Mouse (Mus musculus): ENCODE results near the gene Gtf3c3. TPM values are rescaled to one million over a fixed set of nuclear protein-coding genes. Genes with fewer than 3 reads are reported as not detected.

Gene Gtf3c3
- 21.2 and 23.5 TPM in 2 replicates for polyA plus RNA-seq (2014; fragmentation: Nextera tagmentation; extraction: Ambion mirVana)

GRCm38 (mm10) chr1:54438340-54439079, at the start of gene Gtf3c3:
Gtf3c3 (minus strand) TSS chr1:54438971.
- peaks cover 12% of the 10 kb centered on the region; the same call in 1 of the 2 replicates for H3K36me3 ChIP-seq (ENCODE audit: control insufficient read depth, insufficient read depth, low read length)
- H3K27ac ChIP-seq (replicated peaks; ENCODE audit: low read depth, low read length), result peak within 1 kb of the TSS; percentile 61; the same call in 1 of the 2 replicates
- H3K4me3 ChIP-seq (ENCODE audit: low read depth, low read length), result peak within 1 kb of the TSS; percentile 72
- 4% methylated on average over 39 of the region's 39 CpGs for WGBS
- H3K9me3 ChIP-seq (ENCODE audit: control insufficient read depth, low read length), result no peaks in the 10 kb centered on the region
- peak; percentile 100 for ATAC-seq (ENCODE audit: low read depth)
- peak; percentile 84 for DNase-seq (ENCODE audit: low spot score)
- H3K4me1 ChIP-seq (ENCODE audit: control insufficient read depth, insufficient read depth, low read length), result no peaks in the 10 kb centered on the region; the same call in 1 of the 2 replicates
- H3K4me2 ChIP-seq (ENCODE audit: low read depth, low read length), result peak within 1 kb of the TSS; percentile 85
- no peaks in the 10 kb centered on the region for H3K27me3 ChIP-seq (replicated peaks; ENCODE audit: control insufficient read depth, insufficient read depth, low read length)
- H3K9ac ChIP-seq (ENCODE audit: low read depth, low read length), result peak within 1 kb of the TSS; percentile 88

DNA sequence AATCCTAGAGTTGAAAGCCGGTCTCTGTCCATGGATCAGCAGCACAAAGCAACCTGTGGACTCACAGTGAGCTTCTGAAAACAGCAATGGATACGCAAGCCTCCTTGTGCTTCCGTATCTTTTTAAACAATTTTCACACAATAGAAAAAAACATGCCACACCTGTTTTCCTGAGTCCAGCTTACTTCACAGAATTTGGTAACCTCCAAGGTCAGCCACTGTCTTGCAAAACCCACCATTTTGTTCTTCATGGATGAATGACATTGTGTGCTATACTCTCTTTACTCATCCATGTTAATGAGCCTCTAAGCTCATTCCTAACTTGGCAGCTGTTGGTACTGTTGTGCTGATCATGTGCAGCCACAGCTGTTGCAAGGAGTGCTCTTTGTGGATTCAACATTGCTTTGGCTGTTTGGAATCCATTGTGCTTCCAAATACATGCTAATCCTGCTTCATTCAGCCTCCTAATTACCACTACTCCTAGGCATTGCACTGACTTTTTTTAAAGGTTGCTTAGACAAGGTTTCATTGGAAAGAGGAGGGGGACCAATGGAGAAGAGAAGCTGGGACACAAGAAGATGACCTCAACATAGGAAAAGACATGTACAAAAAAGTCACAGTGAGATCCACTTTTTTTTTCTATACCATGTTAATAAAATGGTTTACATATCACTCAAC, 46.1 kb upstream of the Gtf3c3 start:
- H3K36me3 ChIP-seq (ENCODE audit: control insufficient read depth, insufficient read depth, low read length), result peaks cover 21% of the 10 kb centered on the region; the same call in 1 of the 2 replicates

GRCm38 (mm10) chr1:54480491-54480890, 41.7 kb upstream of the Gtf3c3 start:
- Histone ChIP-seq H3K9ac (ENCODE audit: low read depth, low read length) (no peak overlapping the region), H3K4me1 (ENCODE audit: control insufficient read depth, insufficient read depth, low read length) (no peaks in the 10 kb centered on the region), H3K4me3 (ENCODE audit: low read depth, low read length) (no peak overlapping the region), H3K27me3 (replicated peaks; ENCODE audit: control insufficient read depth, insufficient read depth, low read length) (no peaks in the 10 kb centered on the region), H3K36me3 (ENCODE audit: control insufficient read depth, insufficient read depth, low read length) (peaks cover 20% of the 10 kb centered on the region; the same call in 1 of the 2 replicates), H3K27ac (replicated peaks; ENCODE audit: low read depth, low read length) (no peak overlapping the region), H3K4me2 (ENCODE audit: low read depth, low read length) (no peak overlapping the region), H3K9me3 (ENCODE audit: control insufficient read depth, low read length) (no peaks in the 10 kb centered on the region)
- WGBS, result 95% methylated on average over 12 of the region's 12 CpGs
- ATAC-seq (ENCODE audit: low read depth), result no peak
- no peak for DNase-seq (ENCODE audit: low spot score)

More for the DNA sequence above, 46.1 kb upstream of the Gtf3c3 start:
- Histone ChIP-seq H3K4me2 (ENCODE audit: low read depth, low read length) (no peak overlapping the region), H3K4me1 (ENCODE audit: control insufficient read depth, insufficient read depth, low read length) (no peaks in the 10 kb centered on the region), H3K9ac (ENCODE audit: low read depth, low read length) (no peak overlapping the region), H3K9me3 (ENCODE audit: control insufficient read depth, low read length) (no peaks in the 10 kb centered on the region), H3K27ac (replicated peaks; ENCODE audit: low read depth, low read length) (no peak overlapping the region), H3K4me3 (ENCODE audit: low read depth, low read length) (no peak overlapping the region), H3K27me3 (replicated peaks; ENCODE audit: control insufficient read depth, insufficient read depth, low read length) (no peaks in the 10 kb centered on the region)
- ATAC-seq (ENCODE audit: low read depth) (no peak), DNase-seq (ENCODE audit: low spot score) (peak; percentile 41)
- 87% methylated on average over 3 of the region's 3 CpGs for WGBS

- no peaks in the 10 kb centered on the region for H3K9me3 ChIP-seq (ENCODE audit: control insufficient read depth, low read length)
- no peak overlapping the region for H3K9ac ChIP-seq (ENCODE audit: low read depth, low read length)
- H3K4me1 ChIP-seq (ENCODE audit: control insufficient read depth, insufficient read depth, low read length), result no peaks in the 10 kb centered on the region
- no peaks in the 10 kb centered on the region for H3K27me3 ChIP-seq (replicated peaks; ENCODE audit: control insufficient read depth, insufficient read depth, low read length)
- H3K36me3 ChIP-seq (ENCODE audit: control insufficient read depth, insufficient read depth, low read length), result no peaks in the 10 kb centered on the region
- H3K27ac ChIP-seq (replicated peaks; ENCODE audit: low read depth, low read length), result no peak overlapping the region
- H3K4me3 ChIP-seq (ENCODE audit: low read depth, low read length), result no peak overlapping the region
- ATAC-seq (ENCODE audit: low read depth) (no peak), DNase-seq (ENCODE audit: low spot score) (no peak)
- no peak overlapping the region for H3K4me2 ChIP-seq (ENCODE audit: low read depth, low read length)
Observed at GRCm38 (mm10) chr1:54468662-54469061, 29.9 kb upstream of the Gtf3c3 start.

GRCm38 (mm10) chr1:54467366-54467765, 28.6 kb upstream of the Gtf3c3 start:
- Histone ChIP-seq H3K36me3 (ENCODE audit: control insufficient read depth, insufficient read depth, low read length) (no peaks in the 10 kb centered on the region), H3K4me3 (ENCODE audit: low read depth, low read length) (no peak overlapping the region), H3K27me3 (replicated peaks; ENCODE audit: control insufficient read depth, insufficient read depth, low read length) (no peaks in the 10 kb centered on the region), H3K4me1 (ENCODE audit: control insufficient read depth, insufficient read depth, low read length) (no peaks in the 10 kb centered on the region), H3K9me3 (ENCODE audit: control insufficient read depth, low read length) (no peaks in the 10 kb centered on the region), H3K27ac (replicated peaks; ENCODE audit: low read depth, low read length) (no peak overlapping the region), H3K4me2 (ENCODE audit: low read depth, low read length) (no peak overlapping the region), H3K9ac (ENCODE audit: low read depth, low read length) (no peak overlapping the region)
- no peak for DNase-seq (ENCODE audit: low spot score)
- no peak for ATAC-seq (ENCODE audit: low read depth)
- 96% methylated on average over 1 of the region's 1 CpGs for whole genome bisulfite sequencing

GRCm38 (mm10) chr1:54452116-54452515, 13.3 kb upstream of the Gtf3c3 start:
- Histone ChIP-seq H3K9me3 (ENCODE audit: control insufficient read depth, low read length) (no peaks in the 10 kb centered on the region), H3K9ac (ENCODE audit: low read depth, low read length) (no peak overlapping the region), H3K27ac (replicated peaks; ENCODE audit: low read depth, low read length) (no peak overlapping the region), H3K4me3 (ENCODE audit: low read depth, low read length) (no peak overlapping the region), H3K4me1 (ENCODE audit: control insufficient read depth, insufficient read depth, low read length) (no peaks in the 10 kb centered on the region), H3K27me3 (replicated peaks; ENCODE audit: control insufficient read depth, insufficient read depth, low read length) (no peaks in the 10 kb centered on the region), H3K4me2 (ENCODE audit: low read depth, low read length) (no peak overlapping the region), H3K36me3 (ENCODE audit: control insufficient read depth, insufficient read depth, low read length) (no peaks in the 10 kb centered on the region)
- ATAC-seq (ENCODE audit: low read depth), result no peak
- no peak for DNase-seq (ENCODE audit: low spot score)
- 80% methylated on average over 2 of the region's 2 CpGs for WGBS

DNA sequence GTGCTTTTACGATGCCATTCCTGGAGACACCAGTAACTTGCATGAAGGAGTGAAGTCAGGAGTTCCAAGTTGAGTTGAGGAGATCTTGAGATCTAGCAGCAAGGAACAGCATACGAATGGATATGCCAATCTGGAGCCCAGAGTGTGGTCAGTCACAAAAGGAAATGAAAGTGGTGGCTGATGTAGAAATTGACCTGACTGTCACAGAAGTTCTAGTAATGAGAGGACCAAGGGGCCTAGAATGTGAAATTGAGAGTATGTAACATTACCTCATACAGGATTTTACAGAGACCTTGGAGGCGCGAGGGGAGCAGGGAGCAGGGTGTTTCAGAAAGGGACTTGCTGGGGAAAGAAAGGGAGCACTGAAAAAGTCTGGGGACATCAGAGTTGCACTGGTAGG, 10.1 kb upstream of the Gtf3c3 start:
- ATAC-seq (ENCODE audit: low read depth) (no peak), DNase-seq (ENCODE audit: low spot score) (no peak)
- no peaks in the 10 kb centered on the region for H3K4me1 ChIP-seq (ENCODE audit: control insufficient read depth, insufficient read depth, low read length)
- 69% methylated on average over 4 of the region's 4 CpGs for WGBS
- no peaks in the 10 kb centered on the region for H3K27me3 ChIP-seq (replicated peaks; ENCODE audit: control insufficient read depth, insufficient read depth, low read length)
- no peaks in the 10 kb centered on the region for H3K36me3 ChIP-seq (ENCODE audit: control insufficient read depth, insufficient read depth, low read length)
- H3K4me3 ChIP-seq (ENCODE audit: low read depth, low read length), result no peak overlapping the region
- no peak overlapping the region for H3K9ac ChIP-seq (ENCODE audit: low read depth, low read length)
- H3K27ac ChIP-seq (replicated peaks; ENCODE audit: low read depth, low read length), result no peak overlapping the region
- H3K4me2 ChIP-seq (ENCODE audit: low read depth, low read length), result no peak overlapping the region
- no peaks in the 10 kb centered on the region for H3K9me3 ChIP-seq (ENCODE audit: control insufficient read depth, low read length)

DNA sequence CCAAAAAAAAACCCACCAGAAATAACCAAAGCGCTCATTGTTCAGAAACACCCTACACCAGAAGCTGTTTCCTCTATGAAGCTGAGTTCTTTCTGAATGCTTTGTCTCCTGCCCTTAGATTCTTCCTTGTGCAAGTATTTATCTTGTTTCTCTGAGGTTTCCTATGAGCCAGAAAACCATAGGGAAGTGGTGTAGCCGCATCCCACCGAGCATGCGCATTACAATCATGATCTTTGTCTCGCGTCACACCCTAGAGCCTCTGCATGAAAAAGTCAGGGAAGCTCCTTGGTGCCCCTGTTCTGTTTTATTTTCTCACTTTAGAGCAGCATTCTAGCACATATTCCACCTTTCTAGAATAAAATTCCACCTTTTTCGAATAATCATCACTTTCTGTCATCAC, 4.9 kb upstream of the Gtf3c3 start:
- Histone ChIP-seq H3K4me3 (ENCODE audit: low read depth, low read length) (no peak overlapping the region), H3K36me3 (ENCODE audit: control insufficient read depth, insufficient read depth, low read length) (no peaks in the 10 kb centered on the region), H3K27me3 (replicated peaks; ENCODE audit: control insufficient read depth, insufficient read depth, low read length) (no peaks in the 10 kb centered on the region), H3K4me1 (ENCODE audit: control insufficient read depth, insufficient read depth, low read length) (no peaks in the 10 kb centered on the region), H3K9me3 (ENCODE audit: control insufficient read depth, low read length) (no peaks in the 10 kb centered on the region), H3K27ac (replicated peaks; ENCODE audit: low read depth, low read length) (no peak overlapping the region), H3K4me2 (ENCODE audit: low read depth, low read length) (no peak overlapping the region), H3K9ac (ENCODE audit: low read depth, low read length) (no peak overlapping the region)
- peak; percentile 13 for DNase-seq (ENCODE audit: low spot score)
- no peak for ATAC-seq (ENCODE audit: low read depth)
- WGBS, result 62% methylated on average over 7 of the region's 7 CpGs
